Mouse (Mus musculus) ES-E14 (cell line): Measurements from ENCODE around the gene Mtr.

Experiments
- CHD2 ChIP-seq: IDR thresholded peaks from 2 replicates; pipeline ENCODE4 v1.6.1; 2014; ENCODE audit warnings: mild to moderate bottlenecking, low read depth, low read length, inconsistent platforms
- HCFC1 ChIP-seq: IDR thresholded peaks from 2 replicates; pipeline ENCODE4 v1.6.1; 2012; ENCODE audit warnings: low read length, inconsistent platforms, borderline replicate concordance; ENCODE audit not compliant: insufficient read depth
- ZC3H11A ChIP-seq: IDR thresholded peaks from 2 replicates; pipeline ENCODE4 v1.6.1; 2012; ENCODE audit warnings: low read depth, mild to moderate bottlenecking, inconsistent platforms, low read length, borderline replicate concordance
- ZNF384 ChIP-seq: IDR thresholded peaks from 2 replicates; pipeline ENCODE4 v1.6.1; 2012; ENCODE audit warnings: low read depth, low read length, inconsistent platforms

GRCm38 (mm10) chr13:12218603-12219002 lies 39.3 kb downstream of the Mtr start:
- no peak for TF ChIP-seq CHD2
- no peak for TF ChIP-seq ZNF384
- TF ChIP-seq HCFC1: no peak
- no peak for TF ChIP-seq ZC3H11A
